Mouse (Mus musculus) cerebellum, postnatal 25 days (tissue): ENCODE measurements around the gene Hck.
A peak's percentile ranks its signal among the peaks of the same experiment; 100 is the strongest.

ENCODE experiments used
- DNase-seq, 2 experiments: peaks; one replicate each; pipeline ENCODE4 v3.0.0; 2021; ENCODE audit warnings: mixed read lengths in 2 of 2

Hck gene

DNA sequence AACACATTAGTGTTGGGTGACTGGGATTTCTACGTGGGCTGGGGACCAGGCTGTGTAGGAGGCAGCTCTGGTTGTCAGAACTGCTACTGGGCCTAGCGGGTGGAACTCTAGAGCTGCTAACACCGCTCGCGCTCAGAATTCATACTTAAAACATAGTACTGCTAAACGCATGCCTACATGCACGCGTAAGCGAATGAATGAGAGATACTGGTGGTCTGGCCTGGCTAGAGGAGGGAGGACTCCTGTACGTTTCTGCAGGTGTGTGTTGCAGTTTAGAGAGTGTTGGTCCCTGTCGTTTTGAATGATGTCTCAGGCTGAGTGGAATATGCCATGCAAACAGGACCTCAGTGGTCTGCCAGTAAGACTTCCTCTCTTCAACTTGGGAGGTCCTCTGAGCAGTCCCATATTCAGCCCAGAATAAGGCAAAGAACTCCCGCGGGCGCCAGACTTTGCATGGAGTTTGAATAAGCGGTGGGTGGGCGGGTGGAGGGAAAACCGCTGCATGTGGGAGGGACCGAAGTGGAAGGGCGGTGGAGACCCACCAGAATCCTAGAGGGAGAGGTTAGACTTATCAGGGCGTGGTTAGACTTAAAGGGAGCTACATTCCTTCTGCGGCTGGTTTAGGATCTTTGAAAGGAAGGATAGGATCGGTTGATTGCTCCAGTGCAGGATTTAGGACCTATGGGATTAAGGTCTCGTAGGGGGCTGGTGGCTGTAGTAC lies 1.1 kb upstream of the Hck start:
- no peak for DNase-seq

DNA sequence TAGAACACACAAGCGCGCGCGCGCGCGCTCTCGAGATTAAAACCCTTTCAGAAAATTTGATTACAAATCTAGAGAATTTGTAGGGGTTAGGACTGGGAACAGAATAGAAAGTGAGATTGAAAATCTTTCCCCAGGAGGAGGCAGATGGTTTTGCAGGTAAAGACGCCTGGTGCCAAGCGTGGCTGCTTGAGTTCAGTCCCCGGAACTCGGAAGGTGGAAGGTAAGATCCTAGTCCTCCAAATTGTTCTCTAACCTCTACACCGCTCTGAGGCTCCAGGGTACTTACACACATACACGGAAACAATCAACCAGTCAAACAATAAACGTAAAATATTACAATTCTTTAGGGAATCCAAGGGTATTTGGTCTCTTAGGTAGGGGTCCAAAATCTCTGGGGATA lies 466 bp upstream of the Hck start:
- no peak for DNase-seq

DNA sequence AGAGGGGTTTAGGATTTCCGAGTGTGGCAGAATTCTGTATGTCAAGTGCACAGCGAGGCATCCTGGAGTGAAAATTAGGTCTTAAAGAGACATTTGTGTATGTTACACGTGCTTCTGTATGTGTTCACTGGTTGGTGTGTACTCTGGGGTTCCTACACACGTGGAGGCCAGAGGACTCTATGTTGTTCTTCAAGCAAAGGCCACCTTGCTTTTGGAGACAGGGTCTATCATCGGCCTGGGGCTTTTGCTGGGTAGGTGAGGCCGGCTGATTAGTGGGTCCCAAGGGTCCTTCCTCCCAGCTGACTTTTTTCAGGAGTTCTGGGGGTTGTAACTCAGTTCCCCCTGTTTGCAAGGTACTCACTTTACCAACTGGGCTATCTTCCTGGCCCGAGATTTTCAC lies 1.3 kb downstream of the Hck start:
- no peak for DNase-seq

DNA sequence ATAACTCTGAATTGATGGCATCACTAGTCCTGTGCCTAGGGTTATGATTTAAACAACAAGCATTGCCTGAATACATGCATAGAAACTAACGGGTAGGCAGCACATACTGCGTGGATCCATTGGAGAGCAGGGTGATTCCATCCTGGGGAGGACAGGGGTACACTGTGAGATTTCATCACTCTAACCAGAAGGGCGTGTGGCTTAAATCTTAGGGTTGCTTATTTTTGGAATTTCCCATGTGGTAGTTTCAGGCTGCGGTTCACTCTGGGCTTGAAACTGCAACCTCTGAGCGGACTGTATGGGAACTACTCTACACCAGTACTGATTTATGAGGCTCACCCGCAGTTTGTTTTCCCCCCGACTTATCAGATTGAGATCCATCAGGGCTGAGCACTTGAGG lies 3.0 kb downstream of the Hck start:
- DNase-seq: no peak

DNA sequence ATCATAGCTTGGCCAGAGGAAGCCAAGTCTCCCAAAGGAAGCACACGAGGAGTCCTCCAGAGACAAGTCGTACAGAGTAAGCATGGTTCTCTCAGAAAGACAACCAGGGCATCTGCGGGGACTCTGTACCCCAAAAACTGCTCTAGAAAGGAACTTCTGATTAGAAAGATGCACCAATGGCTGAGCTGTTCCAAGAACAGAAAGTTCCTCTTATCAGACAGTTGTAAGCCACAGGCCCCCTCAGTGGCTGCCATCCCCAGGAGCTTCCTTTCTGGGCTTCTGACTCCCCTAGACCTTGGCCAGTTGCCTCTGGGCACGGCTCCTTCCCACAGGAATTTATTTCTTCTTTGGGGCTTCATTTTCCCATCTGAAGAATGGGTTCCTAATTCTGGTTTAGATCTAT lies 7.4 kb downstream of the Hck start:
- no peak for DNase-seq

DNA sequence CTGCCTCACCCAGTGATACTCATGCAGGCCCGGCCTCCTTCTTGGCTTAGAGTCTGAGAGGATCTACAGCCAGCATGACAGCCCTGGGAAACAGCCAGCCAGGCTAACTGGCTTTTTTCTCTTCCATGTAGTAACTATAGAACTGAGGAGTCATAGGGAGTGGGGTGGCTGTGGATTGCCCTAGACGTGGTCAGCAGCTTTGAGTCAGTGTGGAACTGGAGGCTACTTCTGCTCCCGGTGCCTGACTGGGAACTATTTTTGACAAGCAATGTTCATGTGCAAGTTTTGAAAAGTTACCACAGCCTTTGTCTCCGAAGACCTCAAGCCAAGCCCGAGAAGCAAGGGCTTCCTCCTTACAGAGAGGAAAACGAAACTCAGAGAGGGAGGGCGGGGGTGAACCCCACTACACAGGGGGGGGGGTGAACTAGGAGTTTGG lies 8.8 kb downstream of the Hck start:
- no peak for DNase-seq

DNA sequence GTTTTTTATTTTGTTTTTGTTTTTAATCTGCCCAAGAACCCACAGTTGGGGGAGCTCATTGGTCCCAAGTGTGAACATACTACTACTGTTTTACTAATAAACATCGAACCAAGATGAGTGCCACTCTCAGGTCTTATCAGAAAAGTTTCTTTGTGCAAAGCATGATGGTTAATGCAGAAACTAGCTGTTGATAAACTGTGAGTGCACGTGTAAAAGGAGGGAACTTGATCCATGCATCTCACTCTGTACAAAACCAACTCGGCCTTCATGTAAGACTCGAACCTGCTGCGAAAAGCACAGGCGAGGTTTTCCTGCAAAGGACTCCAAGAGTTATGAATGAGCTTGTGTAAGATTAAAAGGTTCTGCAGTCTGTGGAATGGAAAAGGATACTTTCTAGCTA lies 11.2 kb downstream of the Hck start:
- DNase-seq: no peak

DNA sequence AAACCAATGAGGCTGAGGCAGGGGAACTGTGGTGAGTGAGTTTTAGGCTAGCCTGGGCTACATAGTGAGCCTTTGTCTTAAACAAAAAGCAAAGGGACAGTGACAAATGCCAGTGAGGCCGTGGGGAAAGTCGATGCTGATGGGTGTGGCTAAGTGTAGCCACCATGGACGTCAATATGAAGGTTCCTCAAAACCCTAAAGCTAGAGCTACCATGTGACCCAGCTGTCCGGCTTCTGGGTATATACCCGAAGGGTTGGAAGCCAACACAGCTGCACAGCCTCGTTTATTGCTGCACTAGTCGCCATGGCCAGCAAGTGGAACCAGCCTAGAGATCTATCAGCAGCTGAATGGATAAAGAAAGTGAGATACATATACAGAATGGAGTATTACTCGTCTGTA lies 11.9 kb downstream of the Hck start:
- no peak for DNase-seq

DNA sequence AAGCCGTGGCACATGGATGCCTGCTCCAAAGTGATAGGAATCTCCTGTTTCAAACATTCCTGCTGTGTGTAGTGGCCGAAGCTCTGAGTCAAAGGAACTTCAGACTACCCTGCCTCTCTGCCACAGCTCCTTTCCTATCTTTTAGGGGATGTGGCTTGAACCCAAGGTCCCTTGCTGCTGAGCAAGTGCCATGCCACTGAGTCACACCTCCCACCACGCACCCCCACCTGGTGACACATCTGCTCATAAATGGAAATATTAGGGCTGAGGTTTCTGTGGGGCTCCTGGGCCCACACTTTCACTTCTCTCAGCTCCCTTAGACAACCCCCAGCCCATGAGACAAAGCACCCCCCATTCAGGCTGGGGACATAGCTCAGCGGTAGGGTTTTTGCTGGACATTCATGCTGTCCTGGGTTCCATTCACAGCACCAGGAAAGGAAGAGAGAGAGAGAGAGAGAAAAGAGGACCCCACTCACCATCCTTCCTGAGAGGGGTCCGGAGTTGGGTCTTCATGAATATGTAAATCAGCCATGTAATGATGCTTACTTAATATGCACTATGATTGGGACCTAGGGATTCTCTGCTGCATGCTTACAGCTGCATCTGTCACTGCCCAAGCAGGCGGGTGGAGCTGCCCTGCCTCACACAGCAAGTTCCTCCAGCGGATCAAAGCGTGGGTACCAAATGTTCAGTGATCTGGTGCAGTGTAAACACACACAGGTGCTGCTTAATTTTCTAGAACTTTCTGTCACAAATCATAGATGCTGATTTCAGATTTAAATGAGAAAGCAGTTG lies 13.8 kb downstream of the Hck start:
- DNase-seq: no peak

DNA sequence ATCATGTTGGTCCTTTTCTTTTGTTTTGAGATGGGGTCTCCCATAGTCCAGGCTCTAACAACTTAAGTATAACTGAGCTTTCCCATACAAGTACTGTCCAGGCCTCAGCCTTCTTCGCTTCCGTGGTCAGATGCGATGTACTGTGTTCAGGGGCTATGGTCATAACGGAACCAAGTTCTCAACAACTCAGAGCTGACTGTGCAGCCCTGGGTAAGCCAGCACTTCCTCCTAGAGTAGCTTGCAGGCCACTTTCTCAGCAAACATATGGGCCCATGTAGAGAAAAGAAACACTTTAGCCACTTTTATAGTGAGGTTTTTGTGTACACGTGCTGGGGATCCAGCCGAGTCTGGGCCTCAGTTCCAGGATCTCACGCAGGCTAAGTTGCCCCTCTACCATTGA lies 14.4 kb downstream of the Hck start:
- DNase-seq: no peak

DNA sequence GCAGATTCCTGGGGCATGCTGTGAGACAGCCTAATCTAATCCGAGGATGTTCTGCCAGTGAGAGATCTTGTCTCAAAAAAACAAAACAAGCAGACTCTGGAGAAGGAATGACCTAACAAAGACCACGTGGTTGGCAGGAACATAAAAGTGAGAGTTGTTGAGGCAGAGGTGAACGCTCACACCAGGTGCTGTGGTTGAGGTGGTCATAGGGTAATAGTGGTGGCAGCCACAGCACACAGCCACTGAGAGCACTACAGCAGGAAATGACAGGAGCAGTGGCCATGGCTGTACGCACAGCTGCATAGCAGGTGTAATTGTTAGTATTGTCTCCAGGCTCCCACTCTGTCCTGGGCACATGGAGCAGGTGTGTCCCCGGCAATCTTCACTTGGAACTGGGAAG lies 17.6 kb downstream of the Hck start:
- no peak for DNase-seq

DNA sequence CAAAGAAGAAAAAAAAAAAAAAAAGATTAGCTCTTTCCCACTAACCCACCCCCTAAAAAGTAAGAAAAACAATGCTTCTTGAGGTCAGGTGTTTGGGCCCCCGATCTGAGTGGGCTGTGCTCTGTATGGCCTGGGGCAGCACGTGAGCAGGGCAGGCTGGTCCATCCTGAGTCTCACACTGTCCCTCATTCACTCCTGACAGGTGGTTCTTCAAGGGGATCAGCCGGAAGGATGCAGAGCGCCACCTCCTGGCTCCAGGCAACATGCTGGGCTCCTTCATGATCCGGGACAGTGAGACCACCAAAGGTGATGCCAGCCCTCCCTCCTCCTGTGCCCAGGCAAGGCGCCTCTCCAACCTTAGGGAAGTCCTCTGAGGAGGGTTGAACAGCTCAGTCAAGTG lies 22.8 kb downstream of the Hck start:
- DNase-seq: peak in 1 of 2 experiments; percentile 27

DNA sequence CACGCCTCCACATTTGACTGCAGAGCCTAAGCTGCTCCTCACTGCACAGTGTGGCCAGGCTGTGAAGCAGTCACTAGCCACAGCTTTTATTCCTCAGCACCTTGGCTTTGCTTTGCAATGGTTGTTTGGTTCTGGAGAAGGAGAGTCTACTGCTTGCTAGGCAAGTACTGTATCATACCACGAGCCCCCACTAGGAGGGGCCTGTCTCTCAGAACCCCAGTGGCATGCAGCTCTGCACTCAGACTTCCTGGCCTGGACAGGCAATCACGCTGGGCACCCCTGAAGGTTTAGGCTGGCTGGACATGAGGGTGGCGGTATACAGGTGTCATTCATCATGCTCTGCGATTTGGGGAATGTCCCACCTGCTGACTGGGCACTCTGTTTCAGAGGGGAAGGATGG lies 26.0 kb downstream of the Hck start:
- DNase-seq: no peak

DNA sequence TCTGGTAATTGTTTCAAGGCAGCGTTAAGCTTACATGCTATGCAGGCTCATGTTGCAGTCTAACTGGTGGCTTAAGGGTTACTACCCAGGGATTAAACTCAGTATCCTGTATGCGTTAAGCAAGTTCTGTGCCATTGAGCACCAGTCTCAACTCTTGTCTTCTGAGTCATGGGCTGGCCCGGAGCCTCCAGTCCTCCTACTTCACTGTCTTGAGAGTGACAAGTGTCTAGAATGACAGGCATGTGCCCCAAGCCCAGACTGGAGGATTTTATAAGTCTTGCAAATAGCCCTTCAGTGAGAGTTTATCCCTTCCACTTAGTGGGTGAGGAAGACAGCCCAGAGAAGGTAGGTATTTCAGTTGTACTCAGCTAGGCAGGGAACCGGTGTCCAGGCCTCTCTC lies 27.9 kb downstream of the Hck start:
- no peak for DNase-seq

DNA sequence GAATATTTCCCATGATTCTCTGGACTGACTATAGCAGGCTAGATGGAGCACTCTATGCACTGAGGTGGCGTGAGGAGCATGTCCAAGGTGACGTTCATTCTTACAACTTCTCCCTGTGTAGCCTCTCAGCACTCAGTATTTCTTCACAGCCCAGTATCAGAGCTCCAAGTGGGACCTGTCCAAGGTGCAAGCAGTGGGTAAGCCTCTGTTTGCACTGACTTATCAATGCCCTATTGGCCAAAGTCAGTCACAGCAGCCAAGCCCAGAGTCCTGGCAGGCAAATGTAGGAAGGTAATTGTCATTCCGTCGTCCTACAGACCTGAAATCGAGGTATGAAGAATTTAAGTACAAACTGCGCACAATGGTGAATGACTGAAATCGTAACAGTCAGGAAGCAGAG lies 30.9 kb downstream of the Hck start:
- no peak for DNase-seq

DNA sequence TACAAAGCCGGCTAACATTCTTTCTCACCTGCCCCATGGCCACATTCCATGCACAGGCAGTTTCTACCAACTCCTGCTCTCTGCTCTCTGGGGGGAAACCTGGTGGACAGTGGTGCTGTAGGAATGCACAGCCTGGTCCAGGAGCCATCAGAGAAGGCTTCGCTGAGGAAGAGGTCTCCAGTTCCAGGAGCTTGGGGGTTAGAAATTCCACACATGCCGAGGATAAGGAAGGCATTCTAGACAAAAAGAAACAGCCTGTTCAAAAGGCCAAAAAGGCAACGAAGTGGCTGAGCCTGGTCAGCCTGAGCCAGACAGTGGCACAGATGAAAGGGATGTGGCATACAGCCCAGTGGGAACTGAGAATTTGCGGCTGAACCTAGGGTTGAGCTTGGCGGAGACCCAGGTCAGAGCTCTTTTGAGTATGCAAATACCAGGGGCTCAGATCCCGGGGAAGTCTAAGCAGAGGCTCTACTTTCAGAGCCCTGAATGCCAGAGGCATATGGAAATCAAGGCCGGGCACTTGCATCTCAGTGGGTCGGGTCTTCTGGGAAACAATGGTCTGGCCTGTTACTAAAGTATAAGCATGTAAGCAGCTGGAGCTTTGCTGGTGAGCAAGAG lies 31.8 kb downstream of the Hck start:
- no peak for DNase-seq

DNA sequence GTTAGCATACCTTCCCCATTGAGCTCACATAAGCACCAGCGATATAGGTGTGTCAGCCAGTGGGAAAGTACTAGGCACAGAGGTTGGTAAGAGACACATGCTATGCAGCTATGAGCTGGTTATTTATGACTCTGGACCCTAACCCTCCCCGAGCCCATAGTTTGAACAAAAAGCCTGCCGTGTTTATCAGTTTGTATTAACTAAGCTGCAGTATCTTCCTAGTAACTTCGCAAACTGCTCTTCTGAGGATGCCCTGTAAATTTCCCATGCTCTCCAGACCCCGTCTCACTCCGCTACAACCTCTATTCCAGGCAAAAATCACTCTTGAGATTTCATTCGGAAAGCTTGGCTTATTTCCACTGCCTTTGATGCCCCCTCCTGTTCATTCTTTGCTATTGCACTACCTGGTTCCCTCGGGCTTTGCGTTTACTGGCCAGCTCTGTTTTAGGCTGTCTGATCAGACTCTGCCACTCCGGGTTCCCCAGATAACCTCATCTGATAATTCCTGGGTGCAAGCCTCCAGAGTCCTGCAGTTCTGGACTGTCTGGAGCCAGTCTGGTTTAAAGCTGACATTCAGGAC lies 34.4 kb downstream of the Hck start:
- peak; percentile 70 to 76 for DNase-seq

DNA sequence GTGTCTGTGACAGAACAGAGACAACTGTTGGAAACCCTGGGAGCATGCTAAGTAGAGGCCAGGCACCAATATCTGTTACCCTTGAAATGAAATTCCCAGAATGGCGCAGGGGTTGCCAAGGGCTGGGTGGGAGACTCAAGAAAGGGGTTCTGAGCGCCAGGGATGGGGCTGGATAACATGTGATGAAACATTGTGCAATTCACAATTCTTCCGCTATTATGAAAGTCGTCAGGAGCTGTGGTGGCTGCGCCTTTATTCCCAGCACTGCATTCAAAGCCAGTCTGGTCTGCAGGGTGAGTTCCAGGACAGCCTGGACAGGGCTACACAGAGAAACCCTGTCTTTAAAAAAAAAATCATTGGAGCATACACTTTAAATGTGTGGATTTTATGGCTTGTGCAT lies 37.1 kb downstream of the Hck start:
- no peak for DNase-seq

DNA sequence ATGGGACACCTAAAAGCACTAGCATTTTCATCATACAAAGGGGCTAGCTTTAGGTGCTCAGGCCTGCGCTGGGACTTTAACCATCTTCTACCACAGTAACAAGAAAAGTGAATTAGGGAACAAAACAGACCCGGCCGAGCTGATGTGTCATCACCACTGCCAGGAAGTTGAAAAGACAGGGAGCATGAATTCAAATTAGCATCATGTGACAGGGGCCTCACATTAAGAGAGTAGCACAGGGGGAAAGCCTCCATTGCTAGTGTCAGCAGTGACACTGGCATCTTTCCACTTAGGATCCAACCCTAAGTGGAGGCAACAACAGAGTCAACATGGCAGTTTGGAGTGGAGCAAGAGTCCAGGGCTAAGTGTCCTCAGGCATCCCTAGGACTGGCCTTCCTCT lies 39.0 kb downstream of the Hck start:
- no peak for DNase-seq

DNA sequence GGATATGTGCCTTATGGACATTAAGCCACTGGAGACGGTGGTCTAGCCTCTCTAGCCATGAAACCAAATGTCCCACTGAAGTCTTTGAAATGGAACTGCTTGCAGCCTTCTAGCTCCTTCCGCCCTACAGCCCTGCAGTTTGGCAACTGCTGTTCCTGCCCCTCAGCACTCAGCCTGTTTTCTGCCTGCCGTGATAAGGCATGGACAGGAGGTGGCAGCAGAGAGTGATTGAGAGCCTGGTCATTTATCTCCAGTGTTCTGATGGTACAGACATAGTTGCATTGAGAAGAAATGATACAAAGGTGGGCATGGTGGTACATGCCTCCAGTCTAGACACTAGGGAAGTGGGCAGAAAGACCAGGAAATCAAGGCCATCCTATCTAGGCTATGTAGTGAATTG lies 39.4 kb downstream of the Hck start:
- peak; percentile 84 to 87 for DNase-seq

DNA sequence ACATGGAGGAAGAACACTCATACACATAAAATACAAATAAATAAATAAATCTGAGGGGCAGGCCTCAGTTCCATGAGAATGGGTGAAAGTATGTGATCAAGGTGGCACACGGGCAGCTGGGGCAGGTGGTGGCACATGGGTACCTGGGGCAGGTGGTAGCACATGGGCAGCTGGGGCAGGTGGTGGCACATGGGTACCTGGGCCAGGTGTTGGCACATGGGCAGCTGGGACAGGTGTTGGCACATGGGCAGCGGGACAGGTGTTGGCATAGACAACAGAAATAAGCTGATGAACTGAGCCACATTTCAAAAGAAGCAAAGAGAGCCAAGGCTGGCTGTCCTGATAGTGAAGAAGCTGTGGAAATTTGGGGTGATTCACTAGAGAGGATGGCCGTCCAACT lies 41.5 kb downstream of the Hck start:
- no peak for DNase-seq

DNA sequence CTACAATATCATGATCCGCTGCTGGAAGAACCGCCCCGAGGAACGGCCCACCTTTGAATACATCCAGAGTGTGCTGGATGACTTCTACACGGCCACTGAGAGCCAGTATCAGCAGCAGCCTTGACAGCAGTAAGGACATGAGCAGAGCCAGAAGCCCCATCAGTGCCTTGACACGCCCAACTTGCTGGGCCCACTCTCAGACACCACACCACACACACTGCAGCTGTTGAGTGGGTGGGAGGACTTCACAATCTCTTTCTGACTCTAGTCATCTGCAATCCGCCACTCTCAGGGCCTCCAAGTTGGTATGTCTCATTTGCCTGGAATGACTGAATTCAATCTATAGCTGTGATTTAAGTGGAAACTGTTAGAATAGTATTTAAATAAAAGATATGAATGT lies 42.8 kb downstream of the Hck start:
- no peak for DNase-seq

DNA sequence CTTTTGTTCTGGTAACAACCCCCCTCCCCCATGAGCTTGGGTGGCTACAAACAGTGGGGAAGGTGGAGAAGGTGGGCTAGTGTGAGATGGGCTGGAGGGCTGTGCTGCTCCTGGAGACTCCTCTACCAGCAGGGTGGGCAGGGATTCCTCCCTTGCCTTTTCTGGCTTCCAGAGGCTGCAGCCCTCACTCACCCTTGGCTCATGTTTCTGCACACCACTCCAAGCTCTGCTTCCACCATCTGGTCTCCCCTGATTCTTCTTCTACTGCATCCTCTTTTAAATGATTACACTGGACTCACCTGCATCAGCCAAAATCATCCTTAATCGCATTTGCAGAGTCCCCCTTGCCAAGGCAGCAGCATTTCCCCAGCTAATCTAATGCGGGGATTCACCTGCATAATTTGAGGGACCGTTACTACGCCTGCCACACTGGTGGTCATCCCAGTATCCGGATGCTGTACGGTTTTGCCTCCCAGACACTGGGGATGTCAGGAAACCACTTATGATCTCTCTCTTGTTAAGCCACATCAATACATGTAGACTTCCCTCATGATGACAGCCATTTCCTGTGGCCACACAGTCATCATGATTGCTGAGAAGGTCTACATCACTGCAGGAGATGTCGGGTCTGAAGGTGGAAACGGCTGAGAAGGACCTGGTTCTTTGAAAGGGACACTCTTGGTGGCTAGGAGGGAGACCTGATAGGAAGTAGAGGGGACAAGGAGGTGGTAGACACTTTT lies 43.8 kb downstream of the Hck start:
- peak; percentile 48 to 55 for DNase-seq
